Comparison of ENCODE assay signal across 14 mouse cellular contexts in the genomic region with DNA sequence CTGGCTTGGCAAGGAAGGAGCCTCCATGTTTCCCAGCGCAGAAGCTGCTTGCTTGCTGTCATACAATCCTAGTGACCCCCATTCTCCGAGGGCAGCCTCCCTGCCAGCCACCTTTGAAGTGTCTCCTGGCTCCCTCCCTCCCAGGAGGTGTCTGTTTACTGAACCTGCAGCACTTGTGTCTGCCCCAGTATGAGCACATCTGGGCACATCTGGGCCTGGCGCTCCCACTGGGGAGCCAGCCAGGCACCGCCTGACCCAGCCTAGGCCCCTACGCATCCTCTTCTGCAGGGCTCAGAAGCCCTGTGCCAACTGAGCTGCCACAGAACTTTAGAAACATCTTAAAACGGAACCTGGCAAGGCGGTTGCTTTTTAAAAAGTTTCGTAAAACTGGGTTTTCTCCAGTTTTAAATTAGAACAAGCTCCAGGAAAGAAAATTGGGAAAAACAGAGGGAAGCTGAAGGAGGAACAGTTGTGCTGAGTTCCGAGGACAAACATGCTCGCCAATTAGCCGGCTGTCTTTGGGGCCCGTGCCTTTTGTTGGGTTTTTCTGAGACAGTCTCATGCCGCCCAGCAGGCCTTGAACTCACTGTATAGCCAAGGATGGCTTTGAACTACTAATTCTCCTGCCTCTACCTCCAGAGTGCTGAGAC. TPM values are rescaled to one million over a fixed set of nuclear protein-coding genes. Genes with fewer than 3 reads are reported as not detected.
DNase-seq lines count a peak whose midpoint lies in the region; ATAC-seq lines count a peak whose summit lies in the region.
"Had no signal": no experiment of that assay in that cellular context is flagged by ENCODE, and none has a peak within 500 bp of the region (broad histone marks: within the 10 kb centered on the region; RNA-seq: fewer than 3 reads in every experiment).

No protein-coding gene starts in this region.

- peaks cover 13% of the 10 kb centered on the region for H3K4me1 ChIP-seq in midbrain, embryonic 10.5 days
- H3K4me1 ChIP-seq in midbrain, embryonic 14.5 days (ENCODE audit: control insufficient read depth, insufficient read depth, low read length) = no peaks in the 10 kb centered on the region
- peaks cover 11% of the 10 kb centered on the region; the same call in 1 of the 2 replicates for H3K4me1 ChIP-seq in heart, embryonic 10.5 days
- H3K4me1 ChIP-seq: forebrain, embryonic 15.5 days had no signal

- no peak overlapping the region for H3K4me2 ChIP-seq in midbrain, embryonic 14.5 days (ENCODE audit: low read length)
- H3K4me2 ChIP-seq: forebrain, embryonic 15.5 days; heart, embryonic 12.5 days; hindbrain, embryonic 13.5 days had no signal

- H3K36me3 ChIP-seq in midbrain, embryonic 10.5 days = no peaks in the 10 kb centered on the region
- H3K36me3 ChIP-seq in midbrain, embryonic 14.5 days (ENCODE audit: control insufficient read depth, insufficient read depth, low read length) = no peaks in the 10 kb centered on the region
- H3K36me3 ChIP-seq in heart, embryonic 10.5 days = no peaks in the 10 kb centered on the region
- H3K36me3 ChIP-seq: forebrain, embryonic 15.5 days; heart, embryonic 12.5 days; hindbrain, embryonic 13.5 days had no signal

- H3K9me3 ChIP-seq in midbrain, embryonic 10.5 days (replicated peaks) = no peaks in the 10 kb centered on the region
- no peaks in the 10 kb centered on the region for H3K9me3 ChIP-seq in midbrain, embryonic 14.5 days (ENCODE audit: control insufficient read depth, low read length)
- no peaks in the 10 kb centered on the region for H3K9me3 ChIP-seq in heart, embryonic 10.5 days
- H3K9me3 ChIP-seq: forebrain, embryonic 15.5 days; heart, embryonic 12.5 days; hindbrain, embryonic 13.5 days had no signal

- H3K27me3 ChIP-seq in midbrain, embryonic 10.5 days (ENCODE audit: low read depth, poor library complexity, severe bottlenecking) = peaks cover 13% of the 10 kb centered on the region
- no peaks in the 10 kb centered on the region for H3K27me3 ChIP-seq in midbrain, embryonic 14.5 days (ENCODE audit: control insufficient read depth, insufficient read depth, low read length)
- peaks cover 27% of the 10 kb centered on the region for H3K27me3 ChIP-seq in heart, embryonic 10.5 days (ENCODE audit: insufficient read depth, poor library complexity, severe bottlenecking)
- H3K27me3 ChIP-seq: forebrain, embryonic 15.5 days had no signal

- ATAC-seq in frontal cortex, adult (ENCODE audit: low TSS enrichment) = peak; percentile 91
- no peak for ATAC-seq in midbrain, embryonic 14.5 days (ENCODE audit: low FRiP score, low TSS enrichment)
- ATAC-seq in megakaryocyte progenitor cell, adult 5-6 weeks (replicated peaks; ENCODE audit: poor library complexity) = no peak
- ATAC-seq: forebrain, embryonic 15.5 days had no signal

- DNase-seq in frontal cortex, postnatal 25 days (ENCODE audit: low spot score in 2 of 2) = no peak
- DNase-seq in midbrain, embryonic 10.5 days (ENCODE audit: low spot score) = no peak
- DNase-seq in midbrain, embryonic 14.5 days = no peak
- peak; percentile 66 for DNase-seq in gastrocnemius, postnatal 25 days
- peak; percentile 74 for DNase-seq in telencephalon, adult 2 months (ENCODE audit: low read depth, low spot score)
- no peak for DNase-seq in heart, embryonic 10.5 days (ENCODE audit: low spot score)
- DNase-seq: adrenal gland, adult 2 months; kidney, adult 9 months had no signal

- peak overlapping the region; percentile 17; the same call in 1 of the 2 replicates for H3K27ac ChIP-seq in midbrain, embryonic 10.5 days (replicated peaks)
- no peak overlapping the region for H3K27ac ChIP-seq in midbrain, embryonic 14.5 days (replicated peaks; ENCODE audit: low read depth, low read length)
- no peak overlapping the region; the same call in 1 of the 2 replicates for H3K27ac ChIP-seq in heart, embryonic 10.5 days
- H3K27ac ChIP-seq: forebrain, embryonic 15.5 days had no signal

- H3K9ac ChIP-seq in midbrain, embryonic 14.5 days (replicated peaks; ENCODE audit: low read length) = no peak overlapping the region
- H3K9ac ChIP-seq: forebrain, embryonic 15.5 days; heart, embryonic 12.5 days; hindbrain, embryonic 13.5 days had no signal

- 55% methylated on average over 13 of the region's 13 CpGs for WGBS in midbrain, embryonic 10.5 days
- WGBS in midbrain, embryonic 14.5 days = 54% methylated on average over 13 of the region's 13 CpGs
- 57% methylated on average over 13 of the region's 13 CpGs for WGBS in heart, embryonic 10.5 days

- no peak overlapping the region for H3K4me3 ChIP-seq in midbrain, embryonic 10.5 days
- no peak overlapping the region for H3K4me3 ChIP-seq in midbrain, embryonic 14.5 days (replicated peaks; ENCODE audit: low read depth, low read length)
- H3K4me3 ChIP-seq in heart, embryonic 10.5 days = no peak overlapping the region
- H3K4me3 ChIP-seq: forebrain, embryonic 15.5 days; heart, embryonic 12.5 days; hindbrain, embryonic 13.5 days had no signal

RNA-seq across cellular contexts. Expression of a gene that starts 7.3 kb away (rescaled TPM):
- polyA plus RNA-seq in midbrain, embryonic 10.5 days (2016; fragmentation: Nextera tagmentation; extraction: Ambion mirVana) = 12.3 and 15.7 TPM in 2 replicates
- polyA plus RNA-seq in midbrain, embryonic 14.5 days (2014; fragmentation: Nextera tagmentation; extraction: Ambion mirVana) = 1.1 and 6.6 TPM in 2 replicates
- under 1 TPM; 0.29 to 0.79 TPM for total RNA-seq in gastrocnemius, postnatal 25 days (2021)
- 1.7 and 2.2 TPM in 2 replicates for polyA plus RNA-seq in heart, embryonic 10.5 days (2016; fragmentation: Nextera tagmentation; extraction: Ambion mirVana)
- not detected in 2 replicates for total RNA-seq in megakaryocyte progenitor cell, adult 5-6 weeks (2015)
- not detected in 2 replicates for total RNA-seq in megakaryocyte progenitor cell, adult 5-6 weeks (2017)
- total RNA-seq: megakaryocyte-erythroid progenitor cell, adult 5-6 weeks had no signal

RNA-seq across cellular contexts. Expression of a gene that starts 48.5 kb away (rescaled TPM):
- polyA plus RNA-seq in midbrain, embryonic 10.5 days (2016; fragmentation: Nextera tagmentation; extraction: Ambion mirVana) = 1.2 and 1.5 TPM in 2 replicates
- polyA plus RNA-seq in midbrain, embryonic 14.5 days (2014; fragmentation: Nextera tagmentation; extraction: Ambion mirVana) = 14.8 and 18.8 TPM in 2 replicates
- total RNA-seq in gastrocnemius, postnatal 25 days (2021) = not detected
- polyA plus RNA-seq in heart, embryonic 10.5 days (2016; fragmentation: Nextera tagmentation; extraction: Ambion mirVana) = 0.12 and 0.36 TPM in 2 replicates
- not detected in 2 replicates for total RNA-seq in megakaryocyte progenitor cell, adult 5-6 weeks (2015)
- total RNA-seq in megakaryocyte progenitor cell, adult 5-6 weeks (2017) = not detected in 2 replicates
- total RNA-seq: adrenal gland, adult 2 months; megakaryocyte-erythroid progenitor cell, adult 5-6 weeks had no signal

RNA-seq across cellular contexts. Expression of a gene that starts 55.6 kb away (rescaled TPM):
- 68.3 and 76.2 TPM in 2 replicates for polyA plus RNA-seq in midbrain, embryonic 10.5 days (2016; fragmentation: Nextera tagmentation; extraction: Ambion mirVana)
- polyA plus RNA-seq in midbrain, embryonic 14.5 days (2014; fragmentation: Nextera tagmentation; extraction: Ambion mirVana) = 24.2 and 34.7 TPM in 2 replicates
- total RNA-seq in gastrocnemius, postnatal 25 days (2021) = 1 to 10 TPM; 4.2 to 5.8 TPM
- 92.8 and 96.1 TPM in 2 replicates for polyA plus RNA-seq in heart, embryonic 10.5 days (2016; fragmentation: Nextera tagmentation; extraction: Ambion mirVana)
- total RNA-seq in megakaryocyte progenitor cell, adult 5-6 weeks (2015) = 0.24 and 0.25 TPM in 2 replicates
- total RNA-seq in megakaryocyte progenitor cell, adult 5-6 weeks (2017) = 0.47 TPM in 1 of 2 replicates, not detected in the other
- total RNA-seq: megakaryocyte-erythroid progenitor cell, adult 5-6 weeks had no signal

Comparison
In these comparisons a context has a peak if more than half of its experiments do, and no peak if none do; other contexts are left out.
1. DNase-seq: peak in gastrocnemius, postnatal 25 days (single experiment) and telencephalon, adult 2 months (single experiment); none in frontal cortex, postnatal 25 days (0 of 2), midbrain, embryonic 10.5 days (single experiment), midbrain, embryonic 14.5 days (single experiment) and heart, embryonic 10.5 days (single experiment).